Mouse (Mus musculus) liver, embryonic 14.5 days (tissue): ENCODE data around the gene Arrdc4.

Experiments used
- CTCF ChIP-seq: IDR thresholded peaks from 2 replicates; pipeline ENCODE4 v1.5.1; 2016; ENCODE audit warnings: antibody characterized with exemption, low read depth, control low read depth
- EP300 ChIP-seq: IDR thresholded peaks from 2 replicates; pipeline ENCODE4 v1.6.1; 2016; ENCODE audit warnings: antibody characterized with exemption, low read depth

- TF ChIP-seq EP300 (no peak), CTCF (no peak)
Measured at GRCm38 (mm10) chr7:68744616-68745015, 4.4 kb downstream of the Arrdc4 start.
